Mouse (Mus musculus) thymus, postnatal 10 days (tissue): Measurements from ENCODE around the gene Hist1h2ab.
A peak's percentile ranks its signal among the peaks of the same experiment; 100 is the strongest.

Experiments
- DNase-seq, 2 experiments: peaks; one replicate each; pipeline ENCODE4 v3.0.0; 2021; ENCODE audit warnings: low spot score in 2 of 2

Gene Hist1h2ab

GRCm38 (mm10) chr13:23738041-23738440, 12.9 kb upstream of the Hist1h2ab start:
- peak in 1 of 2 experiments; percentile 47 for DNase-seq

GRCm38 (mm10) chr13:23738677-23739068, 12.3 kb upstream of the Hist1h2ab start, which contains the start of gene Hist1h1c:
Gene Hist1h1c (plus strand): TSS chr13:23738808.
- peak; percentile 95 to 97 for DNase-seq

- peak; percentile 87 to 90 for DNase-seq
These were observed 11.6 kb upstream of the Hist1h2ab start for GRCm38 (mm10) chr13:23739069-23739921.

GRCm38 (mm10) chr13:23739922-23740252, 11.0 kb upstream of the Hist1h2ab start:
- DNase-seq: no peak

GRCm38 (mm10) chr13:23740256-23740840, 10.6 kb upstream of the Hist1h2ab start:
- no peak for DNase-seq

GRCm38 (mm10) chr13:23740910-23741309, 10.0 kb upstream of the Hist1h2ab start:
- no peak for DNase-seq

GRCm38 (mm10) chr13:23742007-23742406, 8.9 kb upstream of the Hist1h2ab start:
- DNase-seq: no peak

- no peak for DNase-seq
These were observed 7.7 kb upstream of the Hist1h2ab start for GRCm38 (mm10) chr13:23743215-23743614.

GRCm38 (mm10) chr13:23743963-23744362, 7.0 kb upstream of the Hist1h2ab start:
- DNase-seq: no peak

- DNase-seq: no peak
These were observed 6.2 kb upstream of the Hist1h2ab start for GRCm38 (mm10) chr13:23744421-23745380.

- DNase-seq: peak; percentile 81 to 90
These were observed 5.4 kb upstream of the Hist1h2ab start, which contains the start of gene Hist1h3c for GRCm38 (mm10) chr13:23745381-23746161. Gene Hist1h3c (minus strand): TSS chr13:23745602.

- peak; percentile 71 to 73 for DNase-seq
These were observed 4.5 kb upstream of the Hist1h2ab start, which contains the start of gene Hist1h2bb for GRCm38 (mm10) chr13:23746201-23747080. Gene Hist1h2bb (plus strand): TSS chr13:23746734.

- DNase-seq: no peak
These were observed 3.6 kb upstream of the Hist1h2ab start for GRCm38 (mm10) chr13:23747081-23747891.

- DNase-seq: no peak
These were observed 3.0 kb upstream of the Hist1h2ab start for GRCm38 (mm10) chr13:23747892-23748288.

- no peak for DNase-seq
These were observed 1.3 kb upstream of the Hist1h2ab start for GRCm38 (mm10) chr13:23749563-23750121.

GRCm38 (mm10) chr13:23751478-23751956, 591 bp downstream of the Hist1h2ab start:
- no peak for DNase-seq

GRCm38 (mm10) chr13:23752067-23752741, 1.3 kb downstream of the Hist1h2ab start, which contains the start of gene Hist1h3b:
Gene Hist1h3b (plus strand): TSS chr13:23752267.
- DNase-seq: peak; percentile 86 to 91

GRCm38 (mm10) chr13:23752742-23753172, 1.8 kb downstream of the Hist1h2ab start:
- no peak for DNase-seq
